Mouse (Mus musculus) olfactory bulb, adult 2 months (tissue): ENCODE data around the gene Syngr3.

Experiments
- CTCF ChIP-seq: fragments of 200-500 bp; IDR thresholded peaks from 2 replicates; pipeline ENCODE4 v1.5.1; 2012; ENCODE audit warnings: low read depth, mild to moderate bottlenecking, low read length, moderate library complexity; ENCODE audit not compliant: insufficient read depth
- POLR2A ChIP-seq: fragments of 200-500 bp; IDR thresholded peaks from 2 replicates; pipeline ENCODE4 v1.6.1; 2012; ENCODE audit warnings: mild to moderate bottlenecking, low read depth, low read length, moderate library complexity; ENCODE audit not compliant: insufficient read depth

DNA sequence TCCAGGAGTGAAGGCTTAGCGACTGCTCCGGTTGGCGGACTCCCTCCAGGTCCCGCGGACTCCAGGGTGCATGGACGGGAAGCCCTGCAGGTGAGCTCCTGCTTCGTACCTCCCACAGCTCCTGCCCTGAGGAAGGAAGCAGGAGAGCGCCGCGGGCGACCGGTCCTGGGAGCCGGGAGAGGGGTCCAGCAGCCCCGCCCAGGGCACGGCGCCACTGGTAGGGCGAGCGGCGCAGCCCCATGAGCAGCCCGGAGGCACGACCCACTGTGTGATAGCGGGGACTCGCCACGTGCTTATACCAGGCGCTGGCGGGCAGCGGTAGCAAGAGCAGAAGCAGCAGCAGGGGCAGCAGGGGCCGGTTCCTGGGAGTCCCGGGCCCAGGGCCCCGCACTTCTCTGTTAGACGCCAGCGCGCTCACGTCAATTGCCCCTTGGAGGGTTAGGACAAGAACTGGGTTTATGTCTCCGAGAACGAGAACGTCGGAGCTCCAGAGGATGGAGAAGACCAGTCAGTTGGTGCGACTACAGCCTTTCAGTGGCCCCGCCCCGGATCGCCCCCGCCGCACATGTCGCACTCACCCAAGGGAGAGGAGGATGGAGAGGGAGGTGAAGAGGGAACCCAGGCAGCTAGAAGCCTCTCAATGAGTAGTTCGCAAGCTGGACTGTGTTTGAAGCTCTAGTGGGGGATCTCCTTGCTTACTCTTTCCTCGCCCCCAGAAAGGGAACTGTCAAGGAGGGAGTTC lies 31.6 kb downstream of the Syngr3 start, which contains the start of gene Npw:
- TF ChIP-seq POLR2A (no peak), CTCF (no peak)
